Mouse (Mus musculus) forebrain, embryonic 15.5 days (tissue): ENCODE results near the gene Tpst1. TPM values are rescaled to one million over a fixed set of nuclear protein-coding genes. Genes with fewer than 3 reads are reported as not detected.

Experiments used
- ATAC-seq: fragments of 200-750 bp; cut with Nextera tagmentation; replicated peaks from 2 replicates; pipeline ENCODE4 v1.8.0; 2017; ENCODE audit warnings: mild to moderate bottlenecking, moderate TSS enrichment, moderate library complexity
- H3K27ac ChIP-seq: fragments of 300-500 bp; sonication (generic); replicated peaks from 2 replicates; pipeline ENCODE4 v1.5.1; 2015; ENCODE audit warnings: mild to moderate bottlenecking, inconsistent platforms
- H3K27me3 ChIP-seq: fragments of 300-500 bp; sonication (generic); 2 replicates; pipeline ENCODE4 v1.6.1; 2015; ENCODE audit warnings: inconsistent platforms
- H3K36me3 ChIP-seq: fragments of 300-500 bp; sonication (generic); 2 replicates; pipeline ENCODE4 v1.6.1; 2015; ENCODE audit warnings: mild to moderate bottlenecking, inconsistent platforms
- H3K4me1 ChIP-seq: fragments of 300-500 bp; sonication (generic); 2 replicates; pipeline ENCODE4 v1.6.1; 2015; ENCODE audit warnings: inconsistent platforms
- H3K4me2 ChIP-seq: fragments of 300-500 bp; sonication (generic); replicated peaks from 2 replicates; pipeline ENCODE4 v1.6.1; 2015; ENCODE audit warnings: mild to moderate bottlenecking, inconsistent platforms
- H3K4me3 ChIP-seq: fragments of 300-500 bp; sonication (generic); 2 replicates; pipeline ENCODE4 v1.5.1; 2015; ENCODE audit warnings: mild to moderate bottlenecking, inconsistent platforms
- H3K9ac ChIP-seq: fragments of 300-500 bp; sonication (generic); replicated peaks from 2 replicates; pipeline ENCODE4 v1.6.1; 2015; ENCODE audit warnings: mild to moderate bottlenecking, inconsistent platforms
- H3K9me3 ChIP-seq: fragments of 300-500 bp; sonication (generic); 2 replicates; pipeline ENCODE4 v1.6.1; 2016; ENCODE audit warnings: inconsistent platforms
- WGBS: fragments of 180-500 bp; shearing (Covaris S2); methylation state at CpG from one replicate; pipeline ENCODE4 v1.1.7; 2015; ENCODE audit warnings: mixed read lengths; 5-methylcytosine and 5-hydroxymethylcytosine counted together
- polyA plus RNA-seq: library from polyadenylated mRNA; unstranded; fragments of >200 nt; fragmentation: Nextera tagmentation; extraction: Ambion mirVana; gene quantifications from 2 replicates; pipeline ENCODE4 v1.2.1, GENCODE M21; 2015

Gene Tpst1
- polyA plus RNA-seq, 1 experiment from 2014 or later = 57.7 TPM

DNA sequence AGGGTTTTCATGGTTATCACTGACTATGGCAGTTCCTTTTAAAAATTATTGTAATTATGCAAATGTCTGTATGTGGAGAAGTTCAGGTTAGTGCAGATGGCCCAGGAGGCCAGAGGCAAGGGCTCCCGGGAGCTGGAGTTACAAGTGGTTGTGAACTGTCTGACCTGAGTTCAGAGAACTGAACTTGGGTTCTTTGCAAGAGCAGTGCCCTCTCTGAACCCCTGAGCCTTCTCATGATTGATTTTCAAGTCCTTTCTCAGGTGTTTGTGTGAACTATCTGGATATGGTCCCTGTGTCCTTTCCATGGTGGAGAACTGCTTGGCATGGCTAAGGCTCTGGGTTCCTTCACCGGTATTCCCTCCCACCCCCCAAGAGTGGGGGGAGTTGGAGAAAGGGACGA lies 29.4 kb upstream of the Tpst1 start:
- ATAC-seq = no peak
- Histone ChIP-seq H3K9me3 (no peaks in the 10 kb centered on the region), H3K4me1 (peaks cover 3% of the 10 kb centered on the region; the same call in 1 of the 2 replicates), H3K4me3 (no peak overlapping the region), H3K27ac (no peak overlapping the region), H3K36me3 (peaks cover 56% of the 10 kb centered on the region), H3K27me3 (no peaks in the 10 kb centered on the region), H3K4me2 (no peak overlapping the region), H3K9ac (no peak overlapping the region)
- 77% methylated on average over 3 of the region's 3 CpGs for WGBS

DNA sequence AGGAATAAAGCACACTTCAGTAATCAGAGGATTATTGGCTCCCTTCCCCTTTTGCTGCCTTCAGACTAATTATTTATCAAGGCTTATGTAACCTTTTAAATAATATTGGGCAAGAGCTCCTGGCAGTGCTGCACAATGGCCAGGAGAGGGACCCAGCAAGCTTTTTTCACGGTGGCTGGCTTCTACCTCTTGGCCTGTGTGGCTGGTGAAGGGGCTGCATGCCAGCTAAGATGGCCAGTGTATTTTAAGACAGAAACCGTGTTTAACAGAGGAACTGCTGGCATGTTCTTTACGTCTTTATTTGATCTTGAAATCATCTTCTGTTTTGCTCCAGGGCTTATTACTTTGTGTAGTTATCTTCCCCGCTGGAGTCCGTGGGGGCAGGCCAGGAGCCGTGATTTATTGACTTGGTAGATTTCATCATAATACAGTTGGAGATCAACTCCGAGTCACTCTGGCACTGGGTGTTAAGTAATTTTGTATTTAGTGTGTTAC lies 28.9 kb upstream of the Tpst1 start:
- H3K4me3 ChIP-seq = no peak overlapping the region
- H3K4me2 ChIP-seq = no peak overlapping the region
- no peak overlapping the region for H3K27ac ChIP-seq
- no peak overlapping the region for H3K9ac ChIP-seq
- 79% methylated on average over 7 of the region's 7 CpGs for WGBS
- no peak for ATAC-seq
- H3K36me3 ChIP-seq = peaks cover 56% of the 10 kb centered on the region
- no peaks in the 10 kb centered on the region for H3K9me3 ChIP-seq
- H3K27me3 ChIP-seq = no peaks in the 10 kb centered on the region
- H3K4me1 ChIP-seq = peaks cover 3% of the 10 kb centered on the region; the same call in 1 of the 2 replicates

DNA sequence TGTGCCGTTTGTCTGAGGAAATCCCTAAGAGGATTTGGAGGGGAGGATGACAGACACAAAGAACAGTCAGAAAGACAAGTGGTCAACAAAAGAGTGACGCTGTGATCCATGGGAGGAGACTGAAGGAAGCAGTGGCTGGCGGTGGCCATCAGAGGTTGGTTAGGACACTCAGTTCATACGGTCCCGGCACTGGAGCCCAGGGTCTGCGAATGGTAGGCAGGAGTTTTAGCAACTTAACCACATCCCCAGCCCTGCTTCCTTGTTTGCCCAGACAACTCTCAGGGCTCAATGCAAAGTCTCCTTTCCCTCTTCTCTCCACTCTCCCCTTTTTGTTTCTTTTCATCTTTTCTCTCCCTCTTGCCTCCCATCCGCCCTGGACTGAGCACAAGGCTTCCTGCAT lies 27.0 kb upstream of the Tpst1 start:
- ATAC-seq = no peak
- no peak overlapping the region for H3K4me3 ChIP-seq
- peaks cover 5% of the 10 kb centered on the region; the same call in 1 of the 2 replicates for H3K4me1 ChIP-seq
- H3K27me3 ChIP-seq = no peaks in the 10 kb centered on the region
- H3K27ac ChIP-seq = no peak overlapping the region
- peaks cover 47% of the 10 kb centered on the region for H3K36me3 ChIP-seq
- WGBS = 81% methylated on average over 7 of the region's 7 CpGs
- no peak overlapping the region for H3K9ac ChIP-seq
- H3K4me2 ChIP-seq = no peak overlapping the region
- H3K9me3 ChIP-seq = no peaks in the 10 kb centered on the region

DNA sequence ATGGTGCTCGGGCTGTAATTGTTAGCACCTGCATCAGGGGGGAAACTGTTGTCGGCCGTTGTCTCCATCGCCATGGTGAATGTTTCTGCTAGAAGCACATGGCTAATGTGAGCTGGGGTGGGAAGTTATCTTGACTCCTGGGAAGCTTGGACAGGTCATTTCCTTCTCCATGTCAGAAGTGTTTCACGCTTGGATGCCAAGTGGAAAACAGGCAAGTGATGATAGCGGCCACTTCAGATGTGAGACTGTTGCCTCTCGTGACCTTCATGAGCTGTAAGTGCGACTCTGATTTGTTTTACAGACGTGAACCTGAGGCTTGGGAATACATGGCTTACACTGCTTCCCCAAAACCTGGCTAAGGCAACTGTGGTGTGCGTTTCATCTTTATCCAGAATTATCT lies 26.5 kb upstream of the Tpst1 start:
- peaks cover 46% of the 10 kb centered on the region for H3K36me3 ChIP-seq
- no peak overlapping the region for H3K4me3 ChIP-seq
- no peak for ATAC-seq
- no peak overlapping the region for H3K9ac ChIP-seq
- H3K27ac ChIP-seq = no peak overlapping the region
- H3K4me1 ChIP-seq = peaks cover 5% of the 10 kb centered on the region; the same call in 1 of the 2 replicates
- 95% methylated on average over 10 of the region's 10 CpGs for WGBS
- no peak overlapping the region for H3K4me2 ChIP-seq
- no peaks in the 10 kb centered on the region for H3K27me3 ChIP-seq
- no peaks in the 10 kb centered on the region for H3K9me3 ChIP-seq

DNA sequence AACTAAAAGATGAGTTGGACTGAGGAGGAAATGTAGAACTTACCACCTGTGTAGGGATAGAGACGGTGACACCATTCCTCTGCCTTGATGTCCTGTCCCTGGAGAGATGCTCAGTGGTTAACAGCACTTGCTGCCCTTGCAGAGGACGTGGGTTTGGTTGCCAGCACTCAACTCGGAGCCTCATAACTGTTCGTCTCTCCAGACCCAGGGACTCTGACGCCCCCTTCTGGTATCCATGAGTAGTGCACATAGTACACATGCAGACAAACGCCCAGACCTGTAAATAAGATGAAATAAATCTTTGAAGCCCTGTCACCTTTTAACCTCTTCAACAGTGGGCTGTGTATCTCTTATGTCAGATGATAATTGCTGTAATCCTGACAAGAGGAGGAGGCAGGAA lies 26.1 kb upstream of the Tpst1 start:
- Histone ChIP-seq H3K9ac (no peak overlapping the region), H3K4me3 (no peak overlapping the region), H3K36me3 (peaks cover 43% of the 10 kb centered on the region), H3K27me3 (no peaks in the 10 kb centered on the region), H3K27ac (no peak overlapping the region), H3K4me2 (no peak overlapping the region), H3K4me1 (peaks cover 5% of the 10 kb centered on the region; the same call in 1 of the 2 replicates), H3K9me3 (no peaks in the 10 kb centered on the region)
- no peak for ATAC-seq
- WGBS = 75% methylated on average over 6 of the region's 6 CpGs

DNA sequence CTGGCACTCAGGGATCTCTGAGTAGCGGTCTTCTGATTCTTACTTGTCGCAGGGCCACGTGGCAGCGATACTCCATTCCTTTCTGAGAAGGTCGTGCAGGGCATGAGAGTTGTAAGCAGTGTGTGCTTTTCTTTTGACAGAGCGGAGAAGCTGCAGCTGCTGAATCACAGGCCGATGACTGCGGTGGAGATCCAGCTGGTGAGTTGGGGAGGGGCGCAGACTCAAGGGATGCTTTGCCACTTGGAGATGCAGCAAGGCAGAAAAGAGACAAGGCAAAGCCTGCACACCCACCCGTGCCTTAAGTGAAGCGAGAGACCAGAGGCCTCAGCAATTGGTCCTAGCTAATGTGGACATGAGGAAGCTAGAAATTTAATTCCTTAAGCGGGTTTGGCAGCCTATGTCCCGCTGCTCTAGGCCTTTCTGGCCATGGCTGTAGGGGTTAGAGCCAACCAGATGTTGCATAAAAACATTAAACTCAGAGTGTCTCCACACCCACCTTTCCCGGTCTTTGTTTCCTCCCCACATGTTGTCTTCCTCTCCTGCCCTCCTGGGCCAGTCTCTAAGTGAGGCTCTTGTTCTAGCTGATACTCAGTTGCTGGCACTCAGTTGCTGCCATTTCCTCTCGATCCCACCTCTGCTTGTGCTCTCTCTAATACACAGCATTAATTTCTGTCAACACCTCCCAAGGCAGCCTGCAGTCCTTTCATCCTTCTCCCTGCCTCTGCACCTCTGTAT lies 24.2 kb upstream of the Tpst1 start:
- H3K9ac ChIP-seq = no peak overlapping the region
- peaks cover 30% of the 10 kb centered on the region for H3K36me3 ChIP-seq
- no peaks in the 10 kb centered on the region for H3K27me3 ChIP-seq
- no peak overlapping the region for H3K4me2 ChIP-seq
- ATAC-seq = no peak
- H3K4me3 ChIP-seq = no peak overlapping the region
- peaks cover 3% of the 10 kb centered on the region; the same call in 1 of the 2 replicates for H3K4me1 ChIP-seq
- no peaks in the 10 kb centered on the region for H3K9me3 ChIP-seq
- peak overlapping the region; percentile 27; the same call in 1 of the 2 replicates for H3K27ac ChIP-seq
- 87% methylated on average over 15 of the region's 15 CpGs for WGBS

DNA sequence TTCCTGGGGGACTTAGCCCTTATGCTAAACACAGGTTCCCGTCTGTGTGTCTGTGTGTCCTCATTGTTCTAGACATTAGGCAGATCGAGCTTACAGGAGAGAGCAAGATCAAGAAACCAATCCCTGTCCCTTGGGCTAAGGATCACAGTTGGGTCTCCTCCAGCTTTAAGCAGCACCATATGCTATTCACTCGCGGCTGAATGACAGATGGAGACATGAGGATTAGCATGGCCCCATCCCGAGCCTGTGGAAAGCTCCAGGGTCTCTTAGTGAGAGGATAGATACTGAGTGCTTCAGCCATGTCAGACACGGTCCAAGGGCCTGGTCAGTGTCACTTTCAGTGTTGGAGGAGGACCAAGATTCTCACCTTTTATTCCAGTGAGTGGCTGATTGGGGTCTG lies 22.7 kb upstream of the Tpst1 start:
- Histone ChIP-seq H3K9ac (no peak overlapping the region), H3K4me3 (no peak overlapping the region), H3K4me1 (0 out of 2 replicates have a peak, but pooled peaks cover 2% of the 10 kb centered on the region), H3K27me3 (no peaks in the 10 kb centered on the region), H3K36me3 (peaks cover 30% of the 10 kb centered on the region; the same call in 1 of the 2 replicates), H3K27ac (no peak overlapping the region; the same call in 1 of the 2 replicates), H3K9me3 (no peaks in the 10 kb centered on the region), H3K4me2 (no peak overlapping the region)
- 47% methylated on average over 6 of the region's 6 CpGs for WGBS
- no peak for ATAC-seq

DNA sequence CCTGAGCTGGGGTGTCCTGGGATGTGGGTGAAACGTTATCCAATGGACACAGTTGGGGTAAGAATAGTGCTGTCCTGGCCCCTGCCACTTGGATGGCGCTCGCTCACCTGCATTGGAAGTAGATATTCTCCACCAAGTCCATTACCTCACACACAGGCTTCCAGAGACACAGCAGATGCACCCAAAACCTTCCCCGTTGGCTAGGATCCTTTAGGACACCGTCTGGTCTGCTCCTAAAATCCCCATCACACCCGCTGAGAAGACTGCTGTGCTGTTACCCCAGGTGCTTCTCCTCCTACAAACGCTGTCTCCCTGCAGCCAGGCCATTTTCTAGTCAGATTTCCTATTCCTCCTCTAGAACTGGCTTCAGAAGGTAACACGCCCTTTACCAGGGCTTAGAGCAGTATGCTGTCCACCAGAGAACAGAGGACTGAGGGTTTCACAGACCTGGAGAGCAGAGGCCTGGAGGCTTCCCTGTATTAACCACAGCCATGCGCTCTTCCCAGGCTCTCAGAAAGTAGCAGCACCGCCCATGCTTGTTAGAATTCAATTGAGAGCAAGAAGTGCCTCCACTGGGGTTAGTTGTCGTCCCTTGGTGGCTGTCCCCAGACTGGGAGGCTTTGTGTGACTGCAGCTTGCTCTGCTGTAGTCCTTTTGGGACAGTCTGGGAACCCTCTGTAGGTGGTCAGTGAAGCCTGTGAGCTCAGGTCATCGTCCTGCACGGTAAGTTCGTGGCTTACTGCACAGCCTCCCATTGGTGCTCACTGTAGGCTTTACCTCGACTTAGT lies 21.9 kb upstream of the Tpst1 start:
- Histone ChIP-seq H3K9me3 (no peaks in the 10 kb centered on the region), H3K4me3 (no peak overlapping the region), H3K4me1 (0 out of 2 replicates have a peak, but pooled peaks cover 2% of the 10 kb centered on the region), H3K9ac (no peak overlapping the region), H3K4me2 (no peak overlapping the region), H3K36me3 (peaks cover 26% of the 10 kb centered on the region; the same call in 1 of the 2 replicates), H3K27me3 (no peaks in the 10 kb centered on the region), H3K27ac (no peak overlapping the region)
- WGBS = 84% methylated on average over 15 of the region's 15 CpGs
- no peak for ATAC-seq

DNA sequence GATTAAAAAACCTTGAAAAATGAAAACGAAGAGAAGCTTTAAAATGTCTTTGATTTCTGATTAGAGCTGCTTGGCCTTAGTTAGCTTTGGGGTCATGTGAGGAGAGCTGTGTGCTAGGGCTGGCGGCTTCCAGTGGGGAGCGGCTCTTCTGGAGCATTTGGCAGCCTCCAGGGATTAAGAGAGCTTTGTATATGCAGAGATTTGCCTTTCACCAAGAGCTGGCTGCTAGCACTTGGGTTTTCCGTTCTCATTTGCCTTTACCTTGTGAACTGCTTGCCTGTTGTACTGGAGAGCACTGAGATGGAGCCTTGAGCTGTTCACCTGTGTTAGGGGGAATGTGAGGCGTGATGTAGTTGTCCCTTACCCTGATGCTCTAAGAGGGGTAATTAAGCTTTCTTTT lies 20.6 kb upstream of the Tpst1 start:
- Histone ChIP-seq H3K4me1 (0 out of 2 replicates have a peak, but pooled peaks cover 2% of the 10 kb centered on the region), H3K9me3 (no peaks in the 10 kb centered on the region), H3K36me3 (peaks cover 14% of the 10 kb centered on the region; the same call in 1 of the 2 replicates), H3K27me3 (no peaks in the 10 kb centered on the region), H3K4me3 (no peak overlapping the region), H3K9ac (no peak overlapping the region), H3K27ac (no peak overlapping the region), H3K4me2 (no peak overlapping the region)
- WGBS = 67% methylated on average over 5 of the region's 5 CpGs
- ATAC-seq = no peak

DNA sequence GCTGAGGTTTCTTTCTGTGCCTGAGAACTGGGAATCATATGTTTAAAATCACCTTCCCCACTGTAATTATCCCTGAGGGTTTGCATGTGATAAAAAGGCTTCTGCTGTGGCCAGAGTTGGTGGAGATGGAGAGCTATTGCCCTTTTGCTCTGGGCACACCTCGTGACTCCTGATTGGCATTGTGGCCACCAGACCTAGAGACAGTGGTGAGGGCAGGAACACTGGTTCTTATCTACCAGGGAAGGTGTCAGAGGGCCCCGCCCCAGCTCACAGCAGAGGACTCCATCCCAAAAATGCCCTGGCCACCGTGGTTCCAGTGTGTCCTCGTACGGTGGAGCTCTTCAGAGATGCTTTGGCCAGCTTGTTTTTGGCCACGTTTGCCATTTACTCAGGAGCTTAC lies 20.2 kb upstream of the Tpst1 start:
- no peak for ATAC-seq
- Histone ChIP-seq H3K9ac (no peak overlapping the region), H3K4me1 (0 out of 2 replicates have a peak, but pooled peaks cover 2% of the 10 kb centered on the region), H3K9me3 (no peaks in the 10 kb centered on the region), H3K27me3 (no peaks in the 10 kb centered on the region), H3K27ac (no peak overlapping the region), H3K4me3 (no peak overlapping the region), H3K4me2 (no peak overlapping the region), H3K36me3 (peaks cover 12% of the 10 kb centered on the region; the same call in 1 of the 2 replicates)
- WGBS = 88% methylated on average over 6 of the region's 6 CpGs

DNA sequence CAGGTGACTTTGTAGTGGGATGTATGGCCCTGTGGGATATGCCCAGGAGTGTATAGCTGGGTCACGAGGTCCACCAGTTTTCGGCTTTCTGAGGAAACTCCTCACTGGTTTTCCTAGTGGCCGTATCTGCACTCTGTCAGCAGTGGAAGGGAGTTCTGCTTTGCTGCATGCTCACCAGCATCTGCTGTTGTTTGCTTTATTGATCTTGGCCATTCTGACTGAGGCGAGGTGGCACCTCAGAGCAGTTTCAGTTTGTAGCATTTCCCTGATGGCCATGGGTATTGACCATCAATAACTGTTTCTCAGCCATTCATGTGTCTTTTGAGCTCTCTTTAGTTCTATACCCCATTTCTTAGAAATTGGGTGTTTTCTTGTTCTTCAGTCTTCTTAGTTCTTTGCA lies 17.4 kb upstream of the Tpst1 start:
- no peak for ATAC-seq
- 95% methylated on average over 4 of the region's 4 CpGs for WGBS

DNA sequence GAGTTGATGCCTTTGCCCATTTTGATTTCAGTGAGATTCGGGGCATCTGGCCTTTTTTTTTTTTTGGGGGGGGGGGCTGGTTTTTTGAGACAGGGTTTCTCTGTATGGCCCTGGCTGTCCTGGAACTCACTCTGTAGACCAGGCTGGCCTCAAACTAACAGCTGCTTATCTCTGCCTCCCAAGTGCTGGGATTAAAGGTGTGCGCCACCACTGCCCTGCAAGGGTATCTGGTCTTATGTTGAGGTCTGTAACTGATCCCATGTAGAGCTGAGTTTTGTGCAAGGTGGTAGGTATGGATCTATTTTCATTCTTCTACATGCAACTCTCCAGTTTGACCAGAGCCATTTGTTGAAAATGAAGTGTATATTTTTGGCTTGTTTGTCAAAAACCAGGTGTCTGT lies 16.8 kb upstream of the Tpst1 start:
- H3K36me3 ChIP-seq = peaks cover 21% of the 10 kb centered on the region
- H3K27ac ChIP-seq = no peak overlapping the region
- no peaks in the 10 kb centered on the region for H3K27me3 ChIP-seq
- H3K9me3 ChIP-seq = no peaks in the 10 kb centered on the region
- no peaks in the 10 kb centered on the region for H3K4me1 ChIP-seq
- H3K4me3 ChIP-seq = no peak overlapping the region
- ATAC-seq = no peak
- 96% methylated on average over 2 of the region's 2 CpGs for WGBS
- no peak overlapping the region for H3K4me2 ChIP-seq
- no peak overlapping the region for H3K9ac ChIP-seq

More for the DNA sequence above, 17.4 kb upstream of the Tpst1 start:
- peaks cover 21% of the 10 kb centered on the region; the same call in 1 of the 2 replicates for H3K36me3 ChIP-seq
- H3K4me2 ChIP-seq = no peak overlapping the region
- no peaks in the 10 kb centered on the region for H3K9me3 ChIP-seq
- H3K4me1 ChIP-seq = no peaks in the 10 kb centered on the region
- no peaks in the 10 kb centered on the region for H3K27me3 ChIP-seq
- H3K4me3 ChIP-seq = no peak overlapping the region
- H3K27ac ChIP-seq = no peak overlapping the region
- H3K9ac ChIP-seq = no peak overlapping the region
